Mouse (Mus musculus) liver, embryonic 11.5 days (tissue): ENCODE data around the gene Tm4sf5. TPM values are rescaled to one million over a fixed set of nuclear protein-coding genes. Genes with fewer than 3 reads are reported as not detected.
A peak's percentile ranks its signal among the peaks of the same experiment; 100 is the strongest.
"Not testable (repeated sequence)": the region's sequence is repeated elsewhere in the genome, so short reads cannot be mapped to it uniquely, and the experiment has no call there.

ENCODE experiments used
- ATAC-seq: fragments of 200-750 bp; cut with Nextera tagmentation; replicated peaks from 2 replicates; pipeline ENCODE4 v1.8.0; 2017; ENCODE audit warnings: moderate number of reproducible peaks, mild to moderate bottlenecking, moderate TSS enrichment, moderate library complexity; ENCODE audit not compliant: low FRiP score
- DNase-seq: peaks from one replicate; pipeline ENCODE4 v3.0.0-alpha.2; 2017; ENCODE audit warnings: low spot score
- H3K27ac ChIP-seq: fragments of 300-500 bp; sonication (generic); 2 replicates; pipeline ENCODE4 v1.5.1; 2014; ENCODE audit warnings: mild to moderate bottlenecking, low read depth, low read length, control low read depth
- H3K27me3 ChIP-seq: fragments of 300-500 bp; sonication (generic); replicated peaks from 2 replicates; pipeline ENCODE4 v1.6.1; 2014; ENCODE audit warnings: low read length, mixed read lengths; ENCODE audit not compliant: control insufficient read depth, insufficient read depth
- H3K36me3 ChIP-seq: fragments of 300-500 bp; sonication (generic); 2 replicates; pipeline ENCODE4 v1.6.1; 2014; ENCODE audit warnings: mild to moderate bottlenecking, low read length, moderate library complexity, mixed read lengths; ENCODE audit not compliant: control insufficient read depth, insufficient read depth
- H3K4me1 ChIP-seq: fragments of 300-500 bp; sonication (generic); replicated peaks from 2 replicates; pipeline ENCODE4 v1.6.1; 2014; ENCODE audit warnings: low read length, mixed read lengths; ENCODE audit not compliant: control insufficient read depth, insufficient read depth
- H3K4me2 ChIP-seq: fragments of 300-500 bp; sonication (generic); 2 replicates; pipeline ENCODE4 v1.6.1; 2014; ENCODE audit warnings: mild to moderate bottlenecking, control low read depth, moderate library complexity
- H3K4me3 ChIP-seq: fragments of 300-500 bp; sonication (generic); 2 replicates; pipeline ENCODE4 v1.5.1; 2014; ENCODE audit warnings: low read depth, low read length, control low read depth
- H3K9ac ChIP-seq: fragments of 300-500 bp; sonication (generic); 2 replicates; pipeline ENCODE4 v1.6.1; 2014; ENCODE audit warnings: low read depth, low read length, control low read depth
- H3K9me3 ChIP-seq: fragments of 300-500 bp; sonication (generic); 2 replicates; pipeline ENCODE4 v1.6.1; 2016; ENCODE audit warnings: low read length, inconsistent platforms, mixed read lengths; ENCODE audit not compliant: control insufficient read depth
- WGBS: fragments of 180-500 bp; shearing (Covaris S2); extraction: QIAGEN DNeasy Blood & Tissue Kit; methylation state at CpG from one replicate; pipeline ENCODE4 v1.1.7; 2014; 5-methylcytosine and 5-hydroxymethylcytosine counted together
- polyA plus RNA-seq: library from polyadenylated mRNA; unstranded; fragments of >200 nt; fragmentation: Nextera tagmentation; extraction: Ambion mirVana; gene quantifications from 2 replicates; pipeline ENCODE4 v1.2.1, GENCODE M21; 2014

The Tm4sf5 gene
- polyA plus RNA-seq, 1 experiment from 2014 or later, result 5.5 TPM

DNA sequence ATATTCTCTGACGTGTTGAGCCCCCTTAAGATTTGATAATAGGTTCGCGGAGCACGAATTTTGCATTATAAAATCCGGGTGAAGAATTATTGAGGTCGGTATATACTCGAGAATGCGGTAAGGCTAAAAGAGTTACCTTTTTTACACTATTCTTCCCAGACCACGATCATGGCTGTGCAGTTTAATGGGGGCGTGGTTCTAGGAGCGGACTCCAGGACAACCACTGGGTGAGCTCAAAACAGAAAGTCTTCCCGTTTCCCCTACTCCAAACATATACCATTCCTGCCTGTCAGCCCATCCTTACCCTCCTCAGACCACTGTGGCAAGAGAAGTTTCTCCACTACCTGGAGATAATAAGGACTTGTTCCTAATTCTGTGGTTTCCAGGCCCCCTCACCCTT, 20.7 kb downstream of the Tm4sf5 start:
- peak overlapping the region; percentile 89 for H3K4me3 ChIP-seq
- H3K9ac ChIP-seq, result peak overlapping the region; percentile 83
- peak overlapping the region; percentile 89 for H3K4me2 ChIP-seq
- peak; percentile 42 for ATAC-seq
- peak overlapping the region; percentile 48; the same call in 1 of the 2 replicates for H3K27ac ChIP-seq
- DNase-seq, result no peak
- peaks cover 9% of the 10 kb centered on the region for H3K4me1 ChIP-seq
- peaks cover 1% of the 10 kb centered on the region; the same call in 1 of the 2 replicates for H3K27me3 ChIP-seq
- no peaks in the 10 kb centered on the region for H3K9me3 ChIP-seq
- WGBS, result 2% methylated on average over 12 of the region's 12 CpGs
- H3K36me3 ChIP-seq, result peaks cover 10% of the 10 kb centered on the region; the same call in 1 of the 2 replicates

DNA sequence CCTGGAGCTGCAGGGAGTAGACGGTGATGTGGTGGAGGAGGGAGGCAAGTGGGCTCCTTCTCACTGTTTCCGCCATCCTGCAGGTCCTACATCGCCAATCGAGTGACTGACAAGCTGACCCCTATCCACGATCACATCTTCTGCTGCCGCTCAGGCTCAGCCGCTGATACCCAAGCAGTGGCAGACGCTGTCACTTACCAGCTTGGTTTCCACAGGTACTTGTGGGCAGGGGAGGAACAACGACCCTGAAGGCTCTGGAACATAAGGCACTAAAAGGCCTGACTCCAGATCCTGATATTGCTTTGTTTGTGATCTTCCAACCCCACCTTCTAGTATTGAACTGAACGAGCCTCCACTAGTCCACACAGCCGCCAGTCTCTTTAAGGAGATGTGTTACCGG, 21.2 kb downstream of the Tm4sf5 start:
- ATAC-seq (no peak), DNase-seq (no peak)
- H3K27me3 ChIP-seq, result no peaks in the 10 kb centered on the region
- H3K27ac ChIP-seq, result no peak overlapping the region
- WGBS, result 86% methylated on average over 12 of the region's 12 CpGs
- H3K9me3 ChIP-seq, result no peaks in the 10 kb centered on the region
- peaks cover 10% of the 10 kb centered on the region; the same call in 1 of the 2 replicates for H3K36me3 ChIP-seq
- peaks cover 9% of the 10 kb centered on the region for H3K4me1 ChIP-seq
- peak overlapping the region; percentile 83 for H3K9ac ChIP-seq
- H3K4me3 ChIP-seq, result peak overlapping the region; percentile 89
- peak overlapping the region; percentile 89 for H3K4me2 ChIP-seq

GRCm38 (mm10) chr11:70528610-70529009, 23.6 kb downstream of the Tm4sf5 start:
- Histone ChIP-seq H3K36me3 (peaks cover 10% of the 10 kb centered on the region; the same call in 1 of the 2 replicates), H3K9me3 (no peaks in the 10 kb centered on the region), H3K27me3 (no peaks in the 10 kb centered on the region), H3K27ac (no peak overlapping the region), H3K9ac (no peak overlapping the region), H3K4me3 (no peak overlapping the region), H3K4me2 (no peak overlapping the region), H3K4me1 (peaks cover 9% of the 10 kb centered on the region)
- ATAC-seq, result no peak
- 72% methylated on average over 7 of the region's 7 CpGs for WGBS
- no peak for DNase-seq

GRCm38 (mm10) chr11:70531065-70531464, 26.0 kb downstream of the Tm4sf5 start:
- peaks cover 10% of the 10 kb centered on the region; the same call in 1 of the 2 replicates for H3K36me3 ChIP-seq
- not testable (repeated sequence) for H3K27ac ChIP-seq, ATAC-seq, H3K4me1 ChIP-seq, H3K4me3 ChIP-seq, DNase-seq, H3K9ac ChIP-seq, H3K4me2 ChIP-seq, H3K9me3 ChIP-seq, H3K27me3 ChIP-seq
- WGBS, result 78% methylated on average over 2 of the region's 2 CpGs

DNA sequence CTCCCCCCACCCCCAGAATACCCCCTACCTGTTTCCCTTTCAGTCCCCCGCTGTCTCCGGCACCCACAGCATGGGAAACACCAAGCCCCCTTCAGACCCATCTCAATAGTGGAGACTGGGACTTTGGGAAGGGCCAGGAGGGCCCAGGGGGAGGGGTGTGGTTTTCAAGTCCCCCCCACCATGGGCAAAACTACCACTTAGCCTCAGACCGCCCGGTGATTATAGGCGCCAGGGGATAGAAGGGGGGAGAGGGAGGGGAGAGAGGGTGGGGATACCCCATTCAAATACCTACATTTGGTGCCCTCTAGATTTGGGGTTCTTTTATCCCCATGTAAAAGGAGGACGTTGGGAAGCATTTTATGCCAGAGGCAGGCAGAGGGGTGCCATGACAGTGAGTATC, 27.8 kb downstream of the Tm4sf5 start, which contains the start of gene Gm40193:
TSS of gene Gm40193 (minus strand) at position 101 of the 400 bp plus-strand sequence.
- ATAC-seq (no peak), DNase-seq (no peak)
- no peak within 1 kb of the TSS for H3K4me3 ChIP-seq
- H3K9me3 ChIP-seq, result no peaks in the 10 kb centered on the region
- no peaks in the 10 kb centered on the region; the same call in 1 of the 2 replicates for H3K36me3 ChIP-seq
- 84% methylated on average over 6 of the region's 6 CpGs for WGBS
- no peak within 1 kb of the TSS for H3K9ac ChIP-seq
- H3K4me2 ChIP-seq, result no peak within 1 kb of the TSS
- H3K4me1 ChIP-seq, result no peaks in the 10 kb centered on the region
- H3K27ac ChIP-seq, result no peak within 1 kb of the TSS
- no peaks in the 10 kb centered on the region for H3K27me3 ChIP-seq

DNA sequence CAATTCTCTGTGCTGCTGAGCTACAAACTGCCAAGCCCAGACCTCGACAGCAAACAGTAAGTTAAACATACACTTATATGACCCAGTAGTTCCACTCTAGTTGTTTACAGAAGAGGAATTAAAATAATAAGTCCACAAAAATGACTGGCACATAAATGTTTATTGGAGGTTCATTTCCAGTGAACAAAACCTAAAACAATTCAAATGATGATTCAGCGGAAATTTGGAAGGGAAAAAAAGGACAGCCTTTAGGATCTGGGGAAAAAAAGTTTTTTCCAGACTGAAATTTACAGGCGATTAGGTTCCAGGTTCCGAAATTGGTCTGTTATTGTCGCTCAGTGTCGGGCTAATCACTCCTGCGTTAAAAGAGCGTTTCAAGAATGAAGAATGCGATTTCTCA, 34.4 kb downstream of the Tm4sf5 start:
- no peaks in the 10 kb centered on the region for H3K9me3 ChIP-seq
- ATAC-seq, result no peak
- H3K27me3 ChIP-seq, result peaks cover 32% of the 10 kb centered on the region
- peak overlapping the region; percentile 7; the same call in 1 of the 2 replicates for H3K9ac ChIP-seq
- WGBS, result 23% methylated on average over 9 of the region's 9 CpGs
- H3K4me1 ChIP-seq, result peaks cover 4% of the 10 kb centered on the region
- H3K4me2 ChIP-seq, result peak overlapping the region; percentile 88
- H3K36me3 ChIP-seq, result no peaks in the 10 kb centered on the region
- H3K27ac ChIP-seq, result no peak overlapping the region
- H3K4me3 ChIP-seq, result peak overlapping the region; percentile 58
- no peak for DNase-seq

DNA sequence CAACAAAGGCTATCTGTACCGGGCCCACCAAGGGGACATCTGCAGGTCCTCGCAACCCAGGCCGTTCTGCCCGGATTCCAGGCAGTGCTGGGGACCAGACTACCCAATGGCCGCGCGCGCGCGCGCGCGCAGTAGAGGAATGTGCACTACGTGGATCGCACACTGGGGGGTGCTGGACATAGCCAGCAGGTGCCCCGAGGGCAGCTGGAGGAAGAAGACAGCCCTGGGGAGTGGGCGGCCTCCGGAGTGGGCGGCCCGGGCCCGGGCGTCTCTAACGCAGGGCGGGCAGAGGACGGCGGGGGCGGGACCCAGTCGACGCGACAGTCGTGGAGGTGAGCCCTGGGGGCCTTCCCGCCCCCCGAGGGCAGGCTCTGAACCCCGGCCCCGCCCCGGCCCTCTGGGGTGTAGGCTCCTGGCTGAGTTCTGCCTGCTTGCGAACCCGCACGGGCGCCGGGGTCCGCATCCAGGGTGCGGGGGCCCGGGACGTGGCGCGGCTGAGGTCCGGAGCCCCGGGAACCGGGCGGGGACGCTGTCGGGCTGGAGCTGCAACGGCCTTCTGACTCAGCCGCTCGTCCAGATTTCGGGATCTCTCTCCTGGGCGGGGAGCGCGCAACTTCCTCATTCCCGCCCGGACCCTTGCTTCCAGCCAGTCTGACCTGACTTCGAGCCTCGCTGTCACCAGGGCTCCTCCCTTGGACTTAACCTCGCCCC, 35.0 kb downstream of the Tm4sf5 start, which contains the start of gene Pld2:
TSS of gene Pld2 (plus strand) at position 188 of the 711 bp plus-strand sequence.
- peak; percentile 91 for DNase-seq
- under 1% methylated on average over 63 of the region's 65 CpGs for WGBS
- no peaks in the 10 kb centered on the region for H3K9me3 ChIP-seq
- H3K27ac ChIP-seq, result no peak within 1 kb of the TSS
- H3K4me3 ChIP-seq, result peak within 1 kb of the TSS; percentile 58
- no peaks in the 10 kb centered on the region for H3K36me3 ChIP-seq
- peak within 1 kb of the TSS; percentile 88 for H3K4me2 ChIP-seq
- H3K27me3 ChIP-seq, result peaks cover 32% of the 10 kb centered on the region
- peak within 1 kb of the TSS; percentile 48 for H3K9ac ChIP-seq
- ATAC-seq, result peak; percentile 90
- peaks cover 4% of the 10 kb centered on the region for H3K4me1 ChIP-seq

- WGBS, result 86% methylated on average over 7 of the region's 7 CpGs
- ATAC-seq (no peak), DNase-seq (no peak)
- Histone ChIP-seq H3K36me3 (no peaks in the 10 kb centered on the region), H3K27me3 (peaks cover 32% of the 10 kb centered on the region), H3K4me3 (peak overlapping the region; percentile 58), H3K4me2 (peak overlapping the region; percentile 88), H3K9me3 (no peaks in the 10 kb centered on the region), H3K4me1 (peaks cover 4% of the 10 kb centered on the region), H3K9ac (no peak overlapping the region; the same call in 1 of the 2 replicates), H3K27ac (no peak overlapping the region)
Observed at GRCm38 (mm10) chr11:70540928-70541327, 35.9 kb downstream of the Tm4sf5 start.

DNA sequence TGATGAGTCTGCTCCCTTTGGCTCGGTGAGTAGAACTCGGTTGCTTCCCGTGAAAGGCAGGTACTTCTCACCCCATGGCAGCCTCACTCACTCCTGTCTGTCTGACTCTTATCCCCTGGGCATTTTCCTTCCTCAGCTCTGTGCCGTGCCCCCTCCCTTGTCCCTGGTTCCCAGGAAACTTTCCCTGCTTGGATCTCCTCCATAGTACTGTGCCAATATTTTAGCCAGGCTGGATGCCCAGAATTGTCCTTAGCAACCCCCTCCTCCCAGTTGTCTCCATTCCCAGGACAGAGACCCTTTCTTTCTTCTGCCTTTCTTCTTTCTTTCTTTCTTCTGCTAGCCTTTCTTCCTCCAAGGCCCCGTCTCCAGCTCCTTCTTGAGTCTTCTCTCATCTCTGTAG, 36.4 kb downstream of the Tm4sf5 start:
- 63% methylated on average over 5 of the region's 5 CpGs for WGBS
- H3K4me3 ChIP-seq, result no peak overlapping the region

More for the DNA sequence above, 36.4 kb downstream of the Tm4sf5 start:
- Histone ChIP-seq H3K4me1 (peaks cover 4% of the 10 kb centered on the region), H3K4me2 (no peak overlapping the region), H3K27me3 (peaks cover 32% of the 10 kb centered on the region), H3K36me3 (no peaks in the 10 kb centered on the region), H3K9me3 (no peaks in the 10 kb centered on the region), H3K9ac (no peak overlapping the region), H3K27ac (no peak overlapping the region)
- no peak for ATAC-seq
- no peak for DNase-seq
